Mouse (Mus musculus): ENCODE data around the gene Taok3. TPM values are rescaled to one million over a fixed set of nuclear protein-coding genes. Genes with fewer than 3 reads are reported as not detected.

Taok3 gene
- total and polyA plus RNA-seq, 3 experiments, result 8.3 to 35.0 (median 17.4) TPM

DNA sequence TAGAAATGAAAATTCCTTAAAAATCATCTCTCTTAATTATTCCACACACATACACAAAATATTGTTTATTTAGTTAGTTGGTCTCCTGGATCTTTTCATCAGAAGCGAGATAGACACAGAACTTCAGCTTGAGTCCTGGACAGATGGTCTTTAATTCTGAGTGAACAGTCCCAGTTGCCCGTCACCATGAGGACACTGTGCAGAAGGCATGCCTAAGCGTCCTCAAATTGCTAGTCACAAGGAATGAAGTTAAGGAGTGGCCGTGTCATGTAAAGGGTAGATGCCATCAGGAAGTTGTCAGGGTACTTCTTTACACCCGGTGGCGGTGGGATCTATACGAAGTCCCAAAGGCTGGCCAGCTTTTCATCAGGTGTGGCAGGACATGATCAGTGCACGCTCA lies 19.9 kb downstream of the Taok3 start:
- Histone ChIP-seq H3K4me1 (ENCODE audit: control insufficient read depth in 1 of 2, insufficient read depth in 2 of 2) (peaks cover 25 to 81% of the 10 kb centered on the region in 2 experiments), H3K9ac (ENCODE audit: insufficient read depth, low read depth) (no peak overlapping the region)

DNA sequence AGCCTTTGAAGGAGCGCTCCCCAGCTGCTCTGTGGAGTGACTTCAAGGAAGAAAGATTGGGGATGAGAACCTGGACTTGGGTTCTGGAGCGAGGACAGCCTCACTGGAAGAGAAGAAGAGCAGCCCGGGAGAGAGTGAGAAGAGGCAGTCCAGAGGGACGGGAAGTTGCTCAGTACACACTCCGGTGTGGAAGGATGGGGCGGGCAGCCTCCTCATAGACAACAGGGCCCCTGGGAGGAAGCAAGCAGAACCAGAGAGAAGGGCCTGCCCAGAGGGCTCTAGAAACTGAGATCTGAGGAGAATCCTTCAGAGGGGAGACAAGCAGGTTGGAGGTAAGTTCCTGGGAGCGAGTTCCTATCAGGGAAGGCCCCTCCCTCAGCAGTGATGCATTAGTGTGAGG lies 20.4 kb downstream of the Taok3 start:
- H3K4me1 ChIP-seq (ENCODE audit: control insufficient read depth in 1 of 2, insufficient read depth in 2 of 2), result peaks cover 25 to 82% of the 10 kb centered on the region in 2 experiments
- no peak overlapping the region for H3K9ac ChIP-seq (ENCODE audit: insufficient read depth, low read depth)
- no peaks in the 10 kb centered on the region for H3K9me3 ChIP-seq (replicated peaks; ENCODE audit: low read length)
- H3K79me2 ChIP-seq (replicated peaks; ENCODE audit: control insufficient read depth, extremely low read depth, insufficient read depth, poor library complexity, severe bottlenecking), result peaks cover 56% of the 10 kb centered on the region
- TF ChIP-seq ZC3H11A (IDR thresholded peaks at IDR 0.05; ENCODE audit: low read depth, low read length) (no peak), ZKSCAN1 (IDR thresholded peaks at IDR 0.05; ENCODE audit: borderline replicate concordance, low read depth, low read length) (no peak)
- H3K4me2 ChIP-seq (ENCODE audit: insufficient read depth, low read depth, poor library complexity, severe bottlenecking), result no peak overlapping the region
- H3K27me3 ChIP-seq (replicated peaks), result no peaks in the 10 kb centered on the region
- dilution Hi-C loops (cut with MboI; ENCODE audit: extremely low pct_ligation_motif_present, extremely low pct_unique_long_range_greater_than_20kb, low sequenced_read_pairs) (no loop called here), in situ Hi-C loops (cut with MboI; ENCODE audit: low pct_ligation_motif_present, low pct_unique_long_range_greater_than_20kb, low sequenced_read_pairs) (no loop called here)
- no peak for DNase-seq (ENCODE audit: extremely low read depth)
- peaks cover 5 to 63% of the 10 kb centered on the region in 2 experiments for H3K36me3 ChIP-seq (replicated peaks in 1 of 2; ENCODE audit: control insufficient read depth in 1 of 2, insufficient read depth in 1 of 2, low read length in 1 of 2)
- no peak overlapping the region for H3K4me3 ChIP-seq (replicated peaks in 1 of 3; ENCODE audit: low read depth in 2 of 3, low read length in 2 of 3, poor library complexity in 1 of 3)
- H3K27ac ChIP-seq (ENCODE audit: insufficient read depth, low read depth), result no peak overlapping the region

More for the DNA sequence above, 19.9 kb downstream of the Taok3 start:
- no peak overlapping the region for H3K27ac ChIP-seq (ENCODE audit: insufficient read depth, low read depth)
- H3K4me2 ChIP-seq (ENCODE audit: insufficient read depth, low read depth, poor library complexity, severe bottlenecking), result no peak overlapping the region
- in situ Hi-C loops (cut with MboI; ENCODE audit: low pct_ligation_motif_present, low pct_unique_long_range_greater_than_20kb, low sequenced_read_pairs), result loop anchor here (5.0 kb wide), 1 partner anchor 37 kb away; no protein-coding TSS in a partner anchor
- peaks cover 61% of the 10 kb centered on the region for H3K79me2 ChIP-seq (replicated peaks; ENCODE audit: control insufficient read depth, extremely low read depth, insufficient read depth, poor library complexity, severe bottlenecking)
- no peak overlapping the region for H3K4me3 ChIP-seq (replicated peaks in 1 of 3; ENCODE audit: low read depth in 2 of 3, low read length in 2 of 3, poor library complexity in 1 of 3)
- no peaks in the 10 kb centered on the region for H3K27me3 ChIP-seq (replicated peaks)
- H3K9me3 ChIP-seq (replicated peaks; ENCODE audit: low read length), result no peaks in the 10 kb centered on the region
- dilution Hi-C loops (cut with MboI; ENCODE audit: extremely low pct_ligation_motif_present, extremely low pct_unique_long_range_greater_than_20kb, low sequenced_read_pairs), result no loop called here
- no peak for DNase-seq (ENCODE audit: extremely low read depth)
- peaks cover 5 to 59% of the 10 kb centered on the region in 2 experiments for H3K36me3 ChIP-seq (replicated peaks in 1 of 2; ENCODE audit: control insufficient read depth in 1 of 2, insufficient read depth in 1 of 2, low read length in 1 of 2)
- TF ChIP-seq POLR2A (IDR thresholded peaks at IDR 0.05; ENCODE audit: low read depth, low read length), result no peak
- no peak for TF ChIP-seq MXI1 (IDR thresholded peaks at IDR 0.05; ENCODE audit: low read depth, low read length)

DNA sequence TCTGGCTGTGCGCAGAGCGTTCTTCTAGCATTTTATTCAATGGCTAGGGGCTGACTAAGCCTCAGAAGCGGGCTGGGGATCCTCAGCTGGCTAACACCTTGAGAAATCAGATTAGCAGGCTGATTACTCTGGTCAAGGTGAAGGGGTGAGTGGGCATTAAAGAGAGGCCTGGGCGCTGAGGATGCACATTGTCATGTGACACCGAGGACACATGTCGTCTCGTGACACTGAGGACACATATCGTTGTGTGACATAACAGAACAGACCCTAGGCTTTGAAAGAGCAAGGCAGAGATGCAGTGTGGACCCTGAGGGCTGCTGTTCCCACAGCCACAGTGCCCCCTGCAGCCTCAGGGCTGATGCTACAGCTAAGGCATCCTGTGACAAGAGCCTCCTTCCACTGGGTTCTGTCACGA lies 23.8 kb downstream of the Taok3 start:
- H3K4me2 ChIP-seq (ENCODE audit: insufficient read depth, low read depth, poor library complexity, severe bottlenecking), result no peak overlapping the region
- H3K27ac ChIP-seq (ENCODE audit: insufficient read depth, low read depth), result no peak overlapping the region
- peaks cover 1 to 74% of the 10 kb centered on the region in 2 experiments for H3K4me1 ChIP-seq (ENCODE audit: control insufficient read depth in 1 of 2, insufficient read depth in 2 of 2)
- H3K9me3 ChIP-seq (replicated peaks; ENCODE audit: low read length), result peaks cover 7% of the 10 kb centered on the region
- H3K36me3 ChIP-seq (replicated peaks in 1 of 2; ENCODE audit: control insufficient read depth in 1 of 2, insufficient read depth in 1 of 2, low read length in 1 of 2), result peaks cover 5 to 68% of the 10 kb centered on the region in 2 experiments
- no peak for DNase-seq (ENCODE audit: extremely low read depth)
- in situ Hi-C loops (cut with MboI; ENCODE audit: low pct_ligation_motif_present, low pct_unique_long_range_greater_than_20kb, low sequenced_read_pairs), result no loop called here
- H3K4me3 ChIP-seq (replicated peaks in 1 of 3; ENCODE audit: low read depth in 2 of 3, low read length in 2 of 3, poor library complexity in 1 of 3), result no peak overlapping the region
- no peaks in the 10 kb centered on the region for H3K27me3 ChIP-seq (replicated peaks)
- H3K79me2 ChIP-seq (replicated peaks; ENCODE audit: control insufficient read depth, extremely low read depth, insufficient read depth, poor library complexity, severe bottlenecking), result peaks cover 41% of the 10 kb centered on the region
- H3K9ac ChIP-seq (ENCODE audit: insufficient read depth, low read depth), result no peak overlapping the region
- TF ChIP-seq SMC3 (IDR thresholded peaks at IDR 0.05; ENCODE audit: low read depth, low read length) (peak; percentile 58), IRF4 (IDR thresholded peaks at IDR 0.05; ENCODE audit: low read depth, low read length) (no peak), MAX (IDR thresholded peaks at IDR 0.05; ENCODE audit: low read length) (peak; percentile 51; the same call in 1 of the 2 replicates), POLR2A (IDR thresholded peaks at IDR 0.05; ENCODE audit: low read depth, low read length) (no peak), RAD21 (IDR thresholded peaks at IDR 0.05; ENCODE audit: low read depth, low read length) (peak; percentile 59), MEF2A (IDR thresholded peaks at IDR 0.05; ENCODE audit: borderline replicate concordance, low read depth, low read length) (peak; percentile 20; the same call in 1 of the 2 replicates), MXI1 (IDR thresholded peaks at IDR 0.05; ENCODE audit: low read depth, low read length) (no peak), JUN (IDR thresholded peaks at IDR 0.05; ENCODE audit: insufficient read depth, low read depth, low read length) (no peak), NRF1 (IDR thresholded peaks at IDR 0.05; ENCODE audit: low read depth, low read length) (no peak), ZMIZ1 (IDR thresholded peaks at IDR 0.05; ENCODE audit: low read depth, low read length) (no peak), CTCF (conservative IDR thresholded peaks at IDR 0.05 in 1 of 2, IDR thresholded peaks at IDR 0.05 in 1 of 2; ENCODE audit: low read depth in 2 of 2, low read length in 2 of 2) (peak; percentile 55 to 72), NELFE (IDR thresholded peaks at IDR 0.05; ENCODE audit: low read depth, low read length) (no peak)
- dilution Hi-C loops (cut with MboI; ENCODE audit: extremely low pct_ligation_motif_present, extremely low pct_unique_long_range_greater_than_20kb, low sequenced_read_pairs), result no loop called here
